Mouse (Mus musculus): ENCODE measurements around the gene Gm17482. TPM values are rescaled to one million over a fixed set of nuclear protein-coding genes. Genes with fewer than 3 reads are reported as not detected.

Gm17482 gene
- polyA plus RNA-seq, 1 experiment from 2014 or later: not detected

DNA sequence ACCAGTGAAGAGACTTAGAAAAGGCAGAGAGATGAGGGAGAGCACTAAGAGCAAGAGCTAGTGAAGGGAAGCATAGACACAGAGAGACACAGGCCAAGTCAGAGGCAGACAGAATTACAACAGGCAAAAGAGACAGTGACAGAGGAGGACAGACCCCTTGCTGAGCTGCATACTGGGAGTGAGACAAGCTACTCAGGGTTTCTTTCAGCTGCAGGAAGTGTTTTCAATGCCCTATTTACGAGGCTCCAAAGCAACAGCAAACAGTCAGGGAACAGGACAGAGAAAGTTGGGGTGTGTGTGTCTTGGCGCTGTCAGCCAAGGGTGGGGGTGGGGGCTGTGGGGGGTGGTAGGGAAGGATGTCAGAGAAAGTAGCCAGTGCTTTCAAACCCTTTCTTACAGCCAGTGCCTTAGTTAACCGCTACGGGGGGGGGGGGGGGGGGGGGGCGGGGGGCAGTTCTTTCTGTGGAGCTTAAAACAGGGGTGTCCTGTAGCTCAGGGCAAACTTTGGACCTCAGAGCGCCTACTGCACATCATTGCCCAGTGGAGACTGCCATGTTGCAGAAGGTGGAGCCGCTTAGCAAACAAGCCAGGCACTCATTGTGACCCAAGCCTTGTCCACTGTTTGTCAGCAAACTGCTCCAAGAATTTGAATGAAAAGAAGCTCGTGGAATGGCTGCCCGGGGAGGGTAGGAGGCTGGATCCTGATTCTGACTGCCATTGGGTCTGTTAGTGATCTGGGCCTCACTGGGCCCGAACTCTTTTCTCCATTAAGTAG lies 25.1 kb downstream of the Gm17482 start, which contains the start of gene Timp4:
TSS of gene Timp4 (minus strand) at position 107 of the 775 bp plus-strand sequence.
- Histone ChIP-seq H3K27ac (replicated peaks) (no peak within 1 kb of the TSS), H3K36me3 (ENCODE audit: control insufficient read depth, insufficient read depth, low read length) (no peaks in the 10 kb centered on the region), H3K9ac (ENCODE audit: low read length) (no peak within 1 kb of the TSS; the same call in 1 of the 2 replicates), H3K27me3 (ENCODE audit: control insufficient read depth, insufficient read depth, low read length) (no peaks in the 10 kb centered on the region), H3K9me3 (ENCODE audit: control insufficient read depth, low read length) (no peaks in the 10 kb centered on the region), H3K4me1 (replicated peaks; ENCODE audit: control insufficient read depth, insufficient read depth) (0 out of 2 replicates have a peak, but pooled peaks cover 2% of the 10 kb centered on the region), H3K4me3 (ENCODE audit: low read depth, low read length) (no peak within 1 kb of the TSS), H3K4me2 (replicated peaks; ENCODE audit: low read depth) (peak within 1 kb of the TSS; percentile 54)
- no peak for TF ChIP-seq EP300 (optimal IDR thresholded peaks at IDR 0.05)
- TF ChIP-seq CTCF (IDR thresholded peaks at IDR 0.05; ENCODE audit: low read depth): no peak
- 28% methylated on average over 9 of the region's 10 CpGs for WGBS
- DNase-seq (ENCODE audit: low spot score): no peak
- ATAC-seq (ENCODE audit: low FRiP score, low TSS enrichment): no peak

DNA sequence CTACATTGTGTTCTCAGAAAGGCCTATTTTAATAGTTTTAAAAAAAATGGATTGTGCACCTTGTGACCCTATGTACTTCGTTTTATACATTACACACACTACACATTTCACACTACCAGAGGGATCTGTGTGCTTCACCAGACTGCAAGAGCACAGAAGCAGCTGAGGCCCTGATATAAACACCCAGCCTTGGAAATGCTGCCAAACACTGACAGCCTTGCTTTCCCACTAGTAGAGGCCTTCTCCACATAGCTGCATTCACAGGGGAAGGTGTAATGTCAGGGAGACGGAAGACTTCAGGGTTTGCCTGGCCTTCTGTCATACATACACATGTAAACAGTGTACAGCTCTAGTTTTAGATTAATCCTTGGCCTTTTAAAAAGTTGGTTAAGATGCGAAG lies 28.0 kb downstream of the Gm17482 start:
- Histone ChIP-seq H3K4me3 (ENCODE audit: low read depth, low read length) (no peak overlapping the region), H3K9ac (ENCODE audit: low read length) (no peak overlapping the region), H3K9me3 (ENCODE audit: control insufficient read depth, low read length) (no peaks in the 10 kb centered on the region), H3K36me3 (ENCODE audit: control insufficient read depth, insufficient read depth, low read length) (no peaks in the 10 kb centered on the region), H3K27me3 (ENCODE audit: control insufficient read depth, insufficient read depth, low read length) (no peaks in the 10 kb centered on the region), H3K4me1 (replicated peaks; ENCODE audit: control insufficient read depth, insufficient read depth) (0 out of 2 replicates have a peak, but pooled peaks cover 2% of the 10 kb centered on the region), H3K4me2 (replicated peaks; ENCODE audit: low read depth) (no peak overlapping the region), H3K27ac (replicated peaks) (no peak overlapping the region)
- 56% methylated on average over 3 of the region's 3 CpGs for WGBS
- ATAC-seq (ENCODE audit: low FRiP score, low TSS enrichment) (no peak), DNase-seq (ENCODE audit: low spot score) (no peak)
- TF ChIP-seq CTCF (IDR thresholded peaks at IDR 0.05; ENCODE audit: low read depth) (no peak), EP300 (optimal IDR thresholded peaks at IDR 0.05) (no peak)

DNA sequence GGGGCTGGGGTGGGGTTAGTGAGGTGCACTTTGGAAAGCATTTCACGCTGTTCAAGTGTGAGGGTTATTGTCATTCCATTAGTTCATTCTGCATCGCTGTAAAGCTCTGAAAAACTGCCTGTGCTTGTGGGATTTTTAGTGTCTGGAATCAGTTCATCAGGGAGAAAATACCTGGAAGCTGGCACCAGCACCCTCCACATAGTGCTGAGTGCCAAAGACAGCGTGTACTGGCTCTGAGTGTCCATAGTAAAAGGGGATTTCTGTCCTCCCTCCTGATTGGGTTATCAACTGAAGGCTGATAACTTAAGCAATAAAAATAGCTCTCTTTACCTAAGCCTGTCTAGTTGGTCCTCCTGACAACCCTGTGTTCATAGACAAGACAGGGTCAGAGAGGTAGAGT lies 33.4 kb downstream of the Gm17482 start:
- TF ChIP-seq CTCF (IDR thresholded peaks at IDR 0.05; ENCODE audit: low read depth): no peak
- TF ChIP-seq EP300 (optimal IDR thresholded peaks at IDR 0.05): no peak
- 85% methylated on average over 3 of the region's 3 CpGs for WGBS
- ATAC-seq (ENCODE audit: low FRiP score, low TSS enrichment) (no peak), DNase-seq (ENCODE audit: low spot score) (no peak)
- Histone ChIP-seq H3K4me1 (replicated peaks; ENCODE audit: control insufficient read depth, insufficient read depth) (no peaks in the 10 kb centered on the region), H3K4me2 (replicated peaks; ENCODE audit: low read depth) (no peak overlapping the region), H3K36me3 (ENCODE audit: control insufficient read depth, insufficient read depth, low read length) (no peaks in the 10 kb centered on the region; the same call in 1 of the 2 replicates), H3K27ac (replicated peaks) (no peak overlapping the region), H3K27me3 (ENCODE audit: control insufficient read depth, insufficient read depth, low read length) (no peaks in the 10 kb centered on the region), H3K4me3 (ENCODE audit: low read depth, low read length) (no peak overlapping the region), H3K9ac (ENCODE audit: low read length) (no peak overlapping the region), H3K9me3 (ENCODE audit: control insufficient read depth, low read length) (no peaks in the 10 kb centered on the region)

DNA sequence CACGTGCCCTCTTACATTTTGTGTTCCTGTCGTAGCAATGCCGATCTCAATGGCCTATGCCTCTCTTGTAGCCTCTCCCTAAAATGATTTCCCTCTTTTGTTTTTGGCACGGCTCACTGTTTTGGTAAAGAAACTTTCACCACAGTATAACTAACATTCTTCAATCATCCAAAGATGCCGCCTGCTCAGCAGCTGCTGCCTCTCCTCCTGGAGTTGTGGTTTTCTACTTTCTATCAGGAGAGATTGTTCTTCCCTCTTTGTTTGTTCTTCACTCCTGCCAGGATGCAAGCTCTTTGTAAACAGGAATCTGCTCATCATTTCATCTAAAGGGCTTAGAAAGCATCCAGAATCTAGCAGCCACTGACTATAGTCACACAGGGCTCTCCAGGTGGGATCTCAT lies 39.6 kb downstream of the Gm17482 start:
- no peak for DNase-seq (ENCODE audit: low spot score)
- no peak overlapping the region for H3K4me2 ChIP-seq (replicated peaks; ENCODE audit: low read depth)
- no peaks in the 10 kb centered on the region; the same call in 1 of the 2 replicates for H3K36me3 ChIP-seq (ENCODE audit: control insufficient read depth, insufficient read depth, low read length)
- H3K9me3 ChIP-seq (ENCODE audit: control insufficient read depth, low read length): no peaks in the 10 kb centered on the region
- TF ChIP-seq EP300 (optimal IDR thresholded peaks at IDR 0.05) (no peak), CTCF (IDR thresholded peaks at IDR 0.05; ENCODE audit: low read depth) (no peak)
- no peak overlapping the region for H3K4me3 ChIP-seq (ENCODE audit: low read depth, low read length)
- H3K9ac ChIP-seq (ENCODE audit: low read length): no peak overlapping the region
- H3K27me3 ChIP-seq (ENCODE audit: control insufficient read depth, insufficient read depth, low read length): no peaks in the 10 kb centered on the region
- no peak for ATAC-seq (ENCODE audit: low FRiP score, low TSS enrichment)
- 72% methylated on average over 5 of the region's 5 CpGs for WGBS
- no peaks in the 10 kb centered on the region for H3K4me1 ChIP-seq (replicated peaks; ENCODE audit: control insufficient read depth, insufficient read depth)
- H3K27ac ChIP-seq (replicated peaks): no peak overlapping the region

DNA sequence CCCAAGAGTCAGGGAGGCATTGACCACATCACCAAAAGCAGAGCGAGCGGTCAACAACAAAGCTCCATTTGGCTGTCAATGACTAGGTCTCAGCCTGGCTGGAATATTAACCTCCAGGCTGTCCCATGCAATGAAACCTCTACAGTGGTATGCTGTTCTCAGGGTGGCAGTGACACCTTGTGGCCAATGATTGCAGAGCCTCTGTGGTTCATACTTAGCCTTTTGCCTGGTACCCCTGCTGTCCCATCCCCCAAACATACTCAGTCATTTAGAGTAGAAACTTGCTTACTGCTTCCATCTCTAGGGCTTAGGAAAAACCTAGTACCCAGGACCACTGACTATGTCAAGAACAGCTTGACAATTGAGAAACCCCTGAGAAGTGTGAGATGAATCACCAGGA lies 40.8 kb downstream of the Gm17482 start:
- H3K4me1 ChIP-seq (replicated peaks; ENCODE audit: control insufficient read depth, insufficient read depth): no peaks in the 10 kb centered on the region
- 49% methylated on average over 2 of the region's 2 CpGs for WGBS
- peak; percentile 77 for ATAC-seq (ENCODE audit: low FRiP score, low TSS enrichment)

More for the DNA sequence above, 40.8 kb downstream of the Gm17482 start:
- Histone ChIP-seq H3K36me3 (ENCODE audit: control insufficient read depth, insufficient read depth, low read length) (no peaks in the 10 kb centered on the region; the same call in 1 of the 2 replicates), H3K27ac (replicated peaks) (no peak overlapping the region), H3K9me3 (ENCODE audit: control insufficient read depth, low read length) (no peaks in the 10 kb centered on the region), H3K4me2 (replicated peaks; ENCODE audit: low read depth) (no peak overlapping the region), H3K4me3 (ENCODE audit: low read depth, low read length) (no peak overlapping the region), H3K27me3 (ENCODE audit: control insufficient read depth, insufficient read depth, low read length) (no peaks in the 10 kb centered on the region), H3K9ac (ENCODE audit: low read length) (no peak overlapping the region)
- peak; percentile 81 for DNase-seq (ENCODE audit: low spot score)
- TF ChIP-seq EP300 (optimal IDR thresholded peaks at IDR 0.05) (no peak), CTCF (IDR thresholded peaks at IDR 0.05; ENCODE audit: low read depth) (peak; percentile 98)

Measured in stomach, postnatal 0 days (tissue).